ENCODE assay signal across 8 mouse cellular contexts in genomic region chr3:95819351-95819985, GRCm38 (mm10). TPM values are rescaled to one million over a fixed set of nuclear protein-coding genes. Genes with fewer than 3 reads are reported as not detected.
DNase-seq lines count a peak whose midpoint lies in the region; ATAC-seq and TF ChIP-seq lines count a peak whose summit lies in the region.

No protein-coding gene starts in this region.

- H3K4me1 ChIP-seq in hindbrain, postnatal 0 days (ENCODE audit: insufficient read depth, low read length), result peaks cover 9% of the 10 kb centered on the region

- DNase-seq in ZHBTc4 (ENCODE audit: low read depth, low spot score), result peak; percentile 100
- DNase-seq in gastrocnemius, adult 2 months, result peak; percentile 100
- peak; percentile 100 for DNase-seq in hindbrain, postnatal 0 days (ENCODE audit: low spot score)
- peak; percentile 99 to 100 for DNase-seq in left cerebral cortex, adult 2 months (ENCODE audit: extremely low spot score in 1 of 2, low spot score in 2 of 2)
- DNase-seq in right cerebral cortex, adult 2 months (ENCODE audit: low spot score in 2 of 2), result peak; percentile 99 to 100
- peak; percentile 100 for DNase-seq in urinary bladder, postnatal 14 days (ENCODE audit: low spot score)

- H3K4me3 ChIP-seq in gastrocnemius, adult 2 months, result peak overlapping the region; percentile 72
- peak overlapping the region; percentile 81 for H3K4me3 ChIP-seq in hindbrain, postnatal 0 days (ENCODE audit: low read length)
- H3K4me3 ChIP-seq in left cerebral cortex, adult 2 months, result peak overlapping the region; percentile 68

- no peak for TF ChIP-seq CTCF in gastrocnemius, adult 2 months (IDR thresholded peaks at IDR 0.05)
- peak; percentile 42 for TF ChIP-seq CTCF in hindbrain, postnatal 0 days (IDR thresholded peaks at IDR 0.05; ENCODE audit: low read depth)
- TF ChIP-seq CTCF in left cerebral cortex, adult 2 months (IDR thresholded peaks at IDR 0.05), result no peak

- no peaks in the 10 kb centered on the region for H3K9me3 ChIP-seq in hindbrain, postnatal 0 days (ENCODE audit: low read length)

- 2% methylated on average over 49 of the region's 49 CpGs for WGBS in hindbrain, postnatal 0 days

- H3K27ac ChIP-seq in gastrocnemius, adult 2 months, result peak overlapping the region; percentile 99
- peak overlapping the region; percentile 100 for H3K27ac ChIP-seq in hindbrain, postnatal 0 days
- H3K27ac ChIP-seq in left cerebral cortex, adult 2 months, result peak overlapping the region; percentile 100

- no peaks in the 10 kb centered on the region for H3K36me3 ChIP-seq in hindbrain, postnatal 0 days (ENCODE audit: insufficient read depth, low read length)

- H3K4me2 ChIP-seq in hindbrain, postnatal 0 days (ENCODE audit: low read depth, low read length), result peak overlapping the region; percentile 62

- intact Hi-C loops in gastrocnemius, adult 2 months (cut with DNase I), result loop anchor here (2.0 kb wide), 1 partner anchor 603 kb away; the partner anchor contains the start of gene Gabpb2
- intact Hi-C loops in left cerebral cortex, adult 2 months (cut with DNase I), result loop anchor here (5.0 kb wide), 2 partner anchors 178 to 192 kb away; partner anchors contain the start of gene Plekho1

- no peaks in the 10 kb centered on the region for H3K27me3 ChIP-seq in hindbrain, postnatal 0 days (ENCODE audit: insufficient read depth, low read length)

- peak overlapping the region; percentile 98 for H3K9ac ChIP-seq in hindbrain, postnatal 0 days (replicated peaks; ENCODE audit: low read length)

- peak; percentile 93 for ATAC-seq in common myeloid progenitor, adult 5-6 weeks (replicated peaks; ENCODE audit: low read depth, poor library complexity, severe bottlenecking)
- peak; percentile 95 for ATAC-seq in hindbrain, postnatal 0 days
- peak; percentile 93 for ATAC-seq in megakaryocyte, adult 5-6 weeks (ENCODE audit: poor library complexity, severe bottlenecking)

RNA-seq across cellular contexts. Expression of gene Rprd2, which starts 0.8 kb away (rescaled TPM):
- 26.5 and 27.2 TPM in 2 replicates for total RNA-seq in common myeloid progenitor, adult 5-6 weeks (2017)
- total RNA-seq in gastrocnemius, adult 2 months (2021), result 10 to 100 TPM; 32.4 to 35.2 TPM
- 22.7 and 24.3 TPM in 2 replicates for total RNA-seq in hindbrain, postnatal 0 days (2014; rRNA removed)
- 20.3 and 21.2 TPM in 2 replicates for polyA plus RNA-seq in hindbrain, postnatal 0 days (2015; fragmentation: Nextera tagmentation; extraction: Ambion mirVana)
- 10 to 100 TPM; 59.6 to 63.5 TPM for total RNA-seq in left cerebral cortex, adult 2 months (2021)
- 51.6 and 57.0 TPM in 2 replicates for total RNA-seq in megakaryocyte, adult 5-6 weeks (2015)
- total RNA-seq in megakaryocyte, adult 5-6 weeks (2017), result 17.9 and 26.9 TPM in 2 replicates

RNA-seq across cellular contexts. Expression of gene Prpf3, which starts 36.2 kb away (rescaled TPM):
- 41.0 and 63.6 TPM in 2 replicates for total RNA-seq in common myeloid progenitor, adult 5-6 weeks (2017)
- total RNA-seq in gastrocnemius, adult 2 months (2021), result 10 to 100 TPM; 18.2 to 18.3 TPM
- 2.6 and 7.7 TPM in 2 replicates for total RNA-seq in hindbrain, postnatal 0 days (2014; rRNA removed)
- polyA plus RNA-seq in hindbrain, postnatal 0 days (2015; fragmentation: Nextera tagmentation; extraction: Ambion mirVana), result 22.6 and 23.0 TPM in 2 replicates
- total RNA-seq in left cerebral cortex, adult 2 months (2021), result 10 to 100 TPM; 37.2 to 37.8 TPM
- 27.3 and 29.1 TPM in 2 replicates for total RNA-seq in megakaryocyte, adult 5-6 weeks (2015)
- 15.7 and 25.9 TPM in 2 replicates for total RNA-seq in megakaryocyte, adult 5-6 weeks (2017)

RNA-seq across cellular contexts. Expression of gene Mrps21, which starts 51.9 kb away (rescaled TPM):
- total RNA-seq in common myeloid progenitor, adult 5-6 weeks (2017), result 315 and 391 TPM in 2 replicates
- total RNA-seq in gastrocnemius, adult 2 months (2021), result 100 to 1,000 TPM; 303 to 336 TPM
- 128 and 145 TPM in 2 replicates for total RNA-seq in hindbrain, postnatal 0 days (2014; rRNA removed)
- 271 and 273 TPM in 2 replicates for polyA plus RNA-seq in hindbrain, postnatal 0 days (2015; fragmentation: Nextera tagmentation; extraction: Ambion mirVana)
- total RNA-seq in left cerebral cortex, adult 2 months (2021), result 100 to 1,000 TPM; 148 to 150 TPM
- total RNA-seq in megakaryocyte, adult 5-6 weeks (2015), result 143 and 165 TPM in 2 replicates
- total RNA-seq in megakaryocyte, adult 5-6 weeks (2017), result 333 and 410 TPM in 2 replicates

RNA-seq across cellular contexts. Expression of gene Tars2, which starts 59.5 kb away (rescaled TPM):
- total RNA-seq in common myeloid progenitor, adult 5-6 weeks (2017), result 44.5 and 45.6 TPM in 2 replicates
- total RNA-seq in gastrocnemius, adult 2 months (2021), result 10 to 100 TPM; 23.0 to 30.8 TPM
- 32.8 and 40.3 TPM in 2 replicates for total RNA-seq in hindbrain, postnatal 0 days (2014; rRNA removed)
- polyA plus RNA-seq in hindbrain, postnatal 0 days (2015; fragmentation: Nextera tagmentation; extraction: Ambion mirVana), result 39.5 and 40.9 TPM in 2 replicates
- 10 to 100 TPM; 43.5 to 43.8 TPM for total RNA-seq in left cerebral cortex, adult 2 months (2021)
- 10.2 and 10.7 TPM in 2 replicates for total RNA-seq in megakaryocyte, adult 5-6 weeks (2015)
- total RNA-seq in megakaryocyte, adult 5-6 weeks (2017), result 14.4 and 15.0 TPM in 2 replicates

Comparison
In these comparisons a context has a peak if more than half of its experiments do, and no peak if none do; other contexts are left out.
1. Peak in every context shown above with its lines: DNase-seq, ATAC-seq, H3K4me3 ChIP-seq and H3K27ac ChIP-seq.